Mouse (Mus musculus) myocyte (in vitro differentiated cells): ENCODE data around the gene 1600014C10Rik.

ENCODE experiments used
- MYOD1 ChIP-seq, 3 experiments: IDR thresholded peaks; one replicate each; pipeline ENCODE4 v1.6.1; 2011; ENCODE audit warnings: control low read depth in 2 of 3, low read depth in 2 of 3, mild to moderate bottlenecking in 2 of 3, moderate library complexity in 1 of 3; ENCODE audit not compliant: insufficient read length in 2 of 3, control insufficient read depth in 1 of 3
- MYOG ChIP-seq, 3 experiments: IDR thresholded peaks; one replicate each; pipeline ENCODE4 v1.6.1; 2011; ENCODE audit warnings: control low read depth in 2 of 3, low read depth in 2 of 3, mild to moderate bottlenecking in 2 of 3; ENCODE audit not compliant: insufficient read length in 2 of 3, control insufficient read depth in 1 of 3, insufficient read depth in 1 of 3
- POLR2A ChIP-seq: IDR thresholded peaks from one replicate; pipeline ENCODE4 v1.6.1; 2011; ENCODE audit warnings: low read depth, mild to moderate bottlenecking, control low read depth, moderate library complexity; ENCODE audit not compliant: insufficient read length

DNA sequence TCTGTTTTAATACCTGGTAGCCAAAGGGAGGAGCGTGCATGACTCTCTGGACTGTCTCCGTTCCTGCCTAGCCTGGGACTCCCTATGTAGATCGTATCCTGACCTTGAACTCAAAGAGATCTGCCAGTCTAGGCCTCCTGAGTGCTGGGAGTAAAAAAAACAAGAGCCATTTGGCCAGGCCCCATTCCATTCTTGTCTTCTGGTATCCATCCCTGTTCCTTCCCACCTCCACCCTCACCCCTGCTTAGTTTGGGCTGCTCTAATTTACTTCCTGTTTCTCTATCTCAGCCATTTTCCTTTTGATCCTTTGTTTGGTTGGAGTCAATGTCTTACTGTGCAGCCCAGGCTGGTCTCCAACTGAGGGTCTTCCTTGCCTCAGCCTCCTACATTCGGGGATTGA, 59.4 kb downstream of the 1600014C10Rik start:
- TF ChIP-seq POLR2A: no peak
- TF ChIP-seq MYOG (IDR thresholded peaks at IDR 0.05; ENCODE audit: control insufficient read depth in 1 of 3, insufficient read depth in 1 of 3, insufficient read length in 2 of 3, low read depth in 2 of 3): no peak
- TF ChIP-seq MYOD1 (IDR thresholded peaks at IDR 0.05; ENCODE audit: control insufficient read depth in 1 of 3, insufficient read length in 2 of 3, low read depth in 2 of 3): no peak
